Mouse (Mus musculus) spleen, adult 2 months (tissue): ENCODE measurements around the gene Vezt. TPM values are rescaled to one million over a fixed set of nuclear protein-coding genes. Genes with fewer than 3 reads are reported as not detected.

Experiments
- DNase-seq, 2 experiments: peaks; one replicate each; pipeline versions ENCODE4 v3.0.0 to v3.0.0-alpha.2; 2012 to 2021; ENCODE audit warnings: low spot score in 2 of 2, low read depth in 1 of 2
- H3K27ac ChIP-seq: fragments of 200-500 bp; 2 replicates; pipeline ENCODE4 v1.5.1; 2012; ENCODE audit warnings: low read length, inconsistent platforms; ENCODE audit not compliant: insufficient read depth
- H3K27me3 ChIP-seq: fragments of 200-500 bp; 2 replicates; pipeline ENCODE4 v1.6.1; 2012; ENCODE audit warnings: mild to moderate bottlenecking, moderate library complexity, low read length, inconsistent platforms; ENCODE audit not compliant: control insufficient read depth, insufficient read depth
- H3K36me3 ChIP-seq: fragments of 200-500 bp; 2 replicates; pipeline ENCODE4 v1.6.1; 2012; ENCODE audit warnings: mild to moderate bottlenecking, low read length, inconsistent platforms; ENCODE audit not compliant: control insufficient read depth, insufficient read depth
- H3K4me1 ChIP-seq: fragments of 200-500 bp; 2 replicates; pipeline ENCODE4 v1.6.1; 2011; ENCODE audit warnings: inconsistent platforms; ENCODE audit not compliant: control insufficient read depth, insufficient read depth, insufficient read length
- H3K4me3 ChIP-seq: fragments of 200-500 bp; 2 replicates; pipeline ENCODE4 v1.5.1; 2011; ENCODE audit warnings: mild to moderate bottlenecking, inconsistent platforms; ENCODE audit not compliant: insufficient read depth, insufficient read length; ENCODE audit errors: extremely low read depth
- CTCF ChIP-seq: fragments of 200-500 bp; IDR thresholded peaks from 2 replicates; pipeline ENCODE4 v1.5.1; 2011; ENCODE audit warnings: mild to moderate bottlenecking, inconsistent platforms; ENCODE audit not compliant: insufficient read depth, insufficient read length, insufficient replicate concordance; ENCODE audit errors: extremely low read depth
- POLR2A ChIP-seq: fragments of 200-500 bp; IDR thresholded peaks from 2 replicates; pipeline ENCODE4 v1.6.1; 2011; ENCODE audit warnings: low read depth, low read length, inconsistent platforms
- WGBS: fragments of 180-500 bp; shearing (Covaris S2); methylation state at CpG from one replicate; pipeline ENCODE4 v1.1.7; 2018; 5-methylcytosine and 5-hydroxymethylcytosine counted together
- polyA plus RNA-seq: library from polyadenylated mRNA; depleted of rRNA; stranded (reverse); fragments of >200 nt; gene quantifications from 2 replicates; pipeline ENCODE4 v1.2.3, GENCODE M21; 2012

The Vezt gene
- polyA plus RNA-seq, 1 experiment = 4.8 TPM

- Histone ChIP-seq H3K27ac (no peak overlapping the region), H3K4me1 (peaks cover 8% of the 10 kb centered on the region), H3K27me3 (no peaks in the 10 kb centered on the region), H3K4me3 (no peak overlapping the region), H3K36me3 (no peaks in the 10 kb centered on the region)
- no peak for TF ChIP-seq CTCF
- TF ChIP-seq POLR2A = no peak
- 88% methylated on average over 5 of the region's 5 CpGs for WGBS
- DNase-seq = no peak
Observed at GRCm38 (mm10) chr10:93909811-93910446, 125.7 kb downstream of the Vezt start.

GRCm38 (mm10) chr10:93909015-93909414 lies 126.6 kb downstream of the Vezt start:
- H3K36me3 ChIP-seq = no peaks in the 10 kb centered on the region
- H3K27ac ChIP-seq = no peak overlapping the region
- no peak overlapping the region for H3K4me3 ChIP-seq
- H3K4me1 ChIP-seq = peaks cover 8% of the 10 kb centered on the region
- no peak for DNase-seq
- no peak for TF ChIP-seq POLR2A
- TF ChIP-seq CTCF = no peak
- WGBS = 37% methylated on average over 1 of the region's 1 CpGs
- H3K27me3 ChIP-seq = no peaks in the 10 kb centered on the region

GRCm38 (mm10) chr10:93908540-93908939 lies 127.1 kb downstream of the Vezt start:
- Histone ChIP-seq H3K4me1 (peaks cover 8% of the 10 kb centered on the region), H3K4me3 (no peak overlapping the region), H3K27me3 (no peaks in the 10 kb centered on the region), H3K27ac (no peak overlapping the region), H3K36me3 (no peaks in the 10 kb centered on the region)
- no peak for DNase-seq
- WGBS = 36% methylated on average over 7 of the region's 7 CpGs
- no peak for TF ChIP-seq CTCF
- no peak for TF ChIP-seq POLR2A

DNA sequence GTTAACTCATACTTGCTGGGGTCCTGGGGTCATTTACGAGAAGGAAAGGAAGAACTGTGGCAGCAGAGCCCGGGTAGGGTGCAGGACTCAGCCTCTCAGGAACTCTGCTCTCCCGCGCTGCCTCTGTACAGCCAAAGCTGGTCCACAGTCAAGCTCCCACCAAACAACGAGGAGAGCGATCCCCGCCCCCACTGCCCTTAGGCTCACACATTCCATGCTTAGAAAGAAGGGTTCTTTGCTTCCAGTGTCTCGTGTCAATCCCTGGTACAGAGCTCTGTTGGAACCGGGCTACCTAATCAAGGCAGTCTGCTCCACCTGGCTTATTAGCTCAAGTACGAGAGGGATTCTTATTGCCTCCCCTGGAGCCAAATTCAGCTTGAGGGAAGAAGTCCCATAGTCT lies 128.2 kb downstream of the Vezt start:
- H3K36me3 ChIP-seq = no peaks in the 10 kb centered on the region
- 83% methylated on average over 10 of the region's 10 CpGs for WGBS
- TF ChIP-seq CTCF = no peak
- no peak for TF ChIP-seq POLR2A
- no peak for DNase-seq
- no peak overlapping the region for H3K27ac ChIP-seq
- no peak overlapping the region for H3K4me3 ChIP-seq
- H3K27me3 ChIP-seq = no peaks in the 10 kb centered on the region
- peaks cover 5% of the 10 kb centered on the region for H3K4me1 ChIP-seq

DNA sequence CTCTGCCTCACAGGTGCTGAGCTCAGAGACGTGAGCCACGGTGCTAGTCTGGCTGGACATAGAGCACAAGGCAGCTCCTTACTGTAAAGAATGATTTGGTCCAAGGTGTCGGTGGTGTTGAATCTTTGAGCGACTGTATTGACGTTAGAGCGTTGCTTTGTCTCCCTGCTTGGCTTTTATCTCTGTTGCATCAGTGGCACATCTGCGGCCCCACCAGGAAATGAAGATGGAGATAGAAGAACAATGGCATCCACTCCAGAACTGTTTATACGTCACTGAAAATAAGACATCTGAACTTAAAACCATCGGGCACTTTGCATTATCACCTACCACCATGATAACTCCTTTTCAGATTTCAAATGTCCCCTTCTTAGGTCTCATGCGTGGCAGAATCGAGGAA lies 135.7 kb downstream of the Vezt start:
- DNase-seq = no peak
- WGBS = 74% methylated on average over 11 of the region's 11 CpGs
- TF ChIP-seq CTCF (no peak), POLR2A (no peak)
- Histone ChIP-seq H3K4me1 (no peaks in the 10 kb centered on the region), H3K4me3 (no peak overlapping the region), H3K36me3 (no peaks in the 10 kb centered on the region), H3K27ac (no peak overlapping the region), H3K27me3 (no peaks in the 10 kb centered on the region; the same call in 1 of the 2 replicates)

DNA sequence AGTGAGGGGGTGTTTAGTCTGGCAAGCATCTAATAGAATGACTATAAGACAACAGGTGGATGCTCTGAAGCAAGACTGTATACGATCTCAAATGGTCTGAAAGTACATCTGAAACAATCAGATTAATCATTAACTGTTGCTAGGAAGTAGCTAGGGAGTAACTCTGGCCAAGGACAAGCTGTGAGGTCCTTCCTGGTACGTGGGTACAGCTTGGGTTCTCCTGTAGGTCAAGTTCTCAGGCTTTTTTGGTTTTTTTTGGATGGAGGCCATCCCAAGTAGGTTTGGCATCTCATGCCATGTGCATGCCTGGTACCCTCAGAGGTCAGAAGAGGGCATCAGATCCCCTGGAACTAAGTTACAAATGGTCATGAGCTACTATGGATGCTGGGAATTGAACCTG lies 136.3 kb downstream of the Vezt start:
- Histone ChIP-seq H3K27me3 (no peaks in the 10 kb centered on the region; the same call in 1 of the 2 replicates), H3K36me3 (no peaks in the 10 kb centered on the region), H3K27ac (no peak overlapping the region), H3K4me3 (no peak overlapping the region), H3K4me1 (no peaks in the 10 kb centered on the region)
- 46% methylated on average over 2 of the region's 2 CpGs for whole genome bisulfite sequencing
- no peak for TF ChIP-seq POLR2A
- TF ChIP-seq CTCF = no peak
- DNase-seq = no peak

GRCm38 (mm10) chr10:93897043-93897646 lies 138.5 kb downstream of the Vezt start, which contains the start of gene Metap2:
Metap2 (minus strand) TSS chr10:93897093.
- no peak for TF ChIP-seq CTCF
- no peak within 1 kb of the TSS for H3K27ac ChIP-seq
- no peak for DNase-seq
- no peak within 1 kb of the TSS for H3K4me3 ChIP-seq
- 74% methylated on average over 7 of the region's 7 CpGs for WGBS
- H3K4me1 ChIP-seq = no peaks in the 10 kb centered on the region
- no peaks in the 10 kb centered on the region; the same call in 1 of the 2 replicates for H3K27me3 ChIP-seq
- H3K36me3 ChIP-seq = no peaks in the 10 kb centered on the region
